Mouse (Mus musculus): ENCODE measurements at regions not wholly inside any gene's neighbourhood (a gene's known extent, or its start where the extent isn't known, plus 50 kb on each side); places are given as distances from the start of the nearest gene placed in this dataset.

DNA sequence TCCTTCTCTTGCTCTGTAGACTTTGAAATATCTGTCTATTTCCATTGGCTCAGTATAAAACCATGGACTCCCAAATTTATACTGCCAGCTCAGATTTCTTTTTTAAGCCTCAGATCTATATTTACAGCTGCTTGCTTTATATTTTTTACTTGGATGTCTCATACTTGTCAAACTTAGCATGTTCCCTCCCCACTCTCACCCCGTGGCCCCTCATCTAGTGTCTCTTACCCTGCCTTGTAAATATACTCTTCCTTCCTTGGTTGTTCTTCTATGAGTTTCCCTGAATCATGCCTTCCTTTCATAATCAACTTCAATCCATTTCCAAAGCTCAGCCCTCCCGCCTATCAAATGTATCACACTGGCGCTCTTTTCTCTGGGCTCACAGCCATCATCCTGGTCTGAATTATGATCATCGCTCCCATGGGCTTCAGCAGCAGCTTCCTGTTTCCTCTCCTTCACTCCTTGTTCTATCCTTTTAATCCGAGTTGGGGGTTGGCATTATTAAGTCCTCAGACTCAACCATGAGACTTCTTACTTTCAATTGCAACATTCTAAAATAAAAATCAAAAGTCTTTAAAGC lies 177.0 kb upstream of the Cnr1 start:
- H3K9me3 ChIP-seq (ENCODE audit: control insufficient read depth, low read length), result no peaks in the 10 kb centered on the region
- no peaks in the 10 kb centered on the region for H3K27me3 ChIP-seq (replicated peaks; ENCODE audit: control insufficient read depth, insufficient read depth, low read length)
- ATAC-seq (ENCODE audit: low read depth), result no peak
- no peak overlapping the region for H3K4me3 ChIP-seq (ENCODE audit: low read depth, low read length)
- no peaks in the 10 kb centered on the region for H3K36me3 ChIP-seq (ENCODE audit: control insufficient read depth, insufficient read depth, low read length)
- H3K9ac ChIP-seq (ENCODE audit: low read depth, low read length), result no peak overlapping the region
- no peaks in the 10 kb centered on the region for H3K4me1 ChIP-seq (ENCODE audit: control insufficient read depth, insufficient read depth, low read length)
- H3K4me2 ChIP-seq (ENCODE audit: low read depth, low read length), result no peak overlapping the region
- peak; percentile 68 for DNase-seq (ENCODE audit: low spot score)
- WGBS, result 62% methylated on average over 5 of the region's 5 CpGs
- no peak overlapping the region for H3K27ac ChIP-seq (replicated peaks; ENCODE audit: low read depth, low read length)

DNA sequence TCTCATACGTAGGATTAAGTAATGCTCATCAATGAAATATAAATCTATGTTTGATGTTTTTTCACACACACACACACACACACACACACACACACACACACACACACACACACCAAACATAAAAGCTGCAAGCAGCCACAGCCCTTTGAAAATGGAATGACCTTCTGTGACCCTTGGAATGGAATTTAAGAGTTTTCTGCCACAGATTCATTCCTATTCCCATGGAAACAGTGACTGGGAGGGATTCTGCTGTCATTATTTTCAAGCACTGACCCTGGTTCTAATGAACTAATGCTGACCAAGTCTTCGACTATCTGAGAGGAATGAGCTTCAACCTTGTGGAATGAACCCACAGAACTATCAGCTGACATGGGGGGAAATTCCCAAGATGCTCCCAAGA lies 156.7 kb upstream of the Cnr1 start:
- no peaks in the 10 kb centered on the region for H3K36me3 ChIP-seq (ENCODE audit: control insufficient read depth, insufficient read depth, low read length)
- ATAC-seq (ENCODE audit: low read depth) (no peak), DNase-seq (ENCODE audit: low spot score) (no peak)
- no peaks in the 10 kb centered on the region for H3K27me3 ChIP-seq (replicated peaks; ENCODE audit: control insufficient read depth, insufficient read depth, low read length)
- H3K9me3 ChIP-seq (ENCODE audit: control insufficient read depth, low read length), result 0 out of 2 replicates have a peak, but pooled peaks cover 8% of the 10 kb centered on the region
- no peak overlapping the region for H3K4me2 ChIP-seq (ENCODE audit: low read depth, low read length)
- no peaks in the 10 kb centered on the region for H3K4me1 ChIP-seq (ENCODE audit: control insufficient read depth, insufficient read depth, low read length)
- no peak overlapping the region for H3K27ac ChIP-seq (replicated peaks; ENCODE audit: low read depth, low read length)
- 59% methylated on average over 2 of the region's 2 CpGs for WGBS
- no peak overlapping the region for H3K9ac ChIP-seq (ENCODE audit: low read depth, low read length)
- H3K4me3 ChIP-seq (ENCODE audit: low read depth, low read length), result no peak overlapping the region

DNA sequence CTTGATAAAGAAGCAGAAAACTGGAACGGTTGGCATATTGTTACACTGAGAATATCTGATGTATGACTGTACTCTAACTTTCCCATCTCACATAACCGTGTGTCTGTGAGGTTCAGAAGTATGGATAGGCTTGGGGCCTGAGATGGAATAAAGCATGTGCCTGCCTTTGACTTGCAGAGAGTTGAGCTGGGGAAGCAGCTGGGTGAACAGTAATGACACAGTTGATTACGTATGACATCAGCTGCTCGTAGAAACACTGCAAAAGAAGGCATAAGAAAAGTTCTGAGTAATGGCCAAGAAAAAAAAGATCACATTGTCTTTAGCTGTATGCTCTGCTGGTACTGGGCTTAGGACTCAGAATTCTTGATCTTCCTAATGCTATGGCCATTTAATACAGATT lies 138.4 kb upstream of the Cnr1 start:
- no peak overlapping the region for H3K27ac ChIP-seq (replicated peaks; ENCODE audit: low read depth, low read length)

DNA sequence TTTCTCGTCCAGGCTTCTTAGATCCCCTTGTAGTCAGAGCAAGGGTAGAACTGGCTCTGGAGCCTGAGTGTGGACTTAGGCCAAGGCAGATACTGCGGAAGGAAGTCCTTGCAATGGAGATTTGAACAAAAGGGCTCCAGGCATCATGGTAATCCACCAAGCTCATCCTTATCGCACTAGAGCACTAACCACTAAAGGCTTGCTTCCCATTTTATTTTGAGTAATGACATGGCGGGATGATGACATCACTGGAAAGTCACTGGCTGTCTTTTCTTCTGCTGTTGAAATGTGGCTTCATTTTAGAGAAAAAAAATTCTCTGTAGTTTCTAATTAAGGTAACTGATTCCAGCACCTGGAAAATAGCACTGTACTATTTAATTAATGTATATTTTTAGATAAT lies 137.4 kb upstream of the Cnr1 start:
- H3K4me2 ChIP-seq (ENCODE audit: low read depth, low read length), result no peak overlapping the region
- ATAC-seq (ENCODE audit: low read depth) (no peak), DNase-seq (ENCODE audit: low spot score) (no peak)
- H3K9ac ChIP-seq (ENCODE audit: low read depth, low read length), result no peak overlapping the region
- no peaks in the 10 kb centered on the region for H3K9me3 ChIP-seq (ENCODE audit: control insufficient read depth, low read length)
- H3K27me3 ChIP-seq (replicated peaks; ENCODE audit: control insufficient read depth, insufficient read depth, low read length), result no peaks in the 10 kb centered on the region
- 87% methylated on average over 4 of the region's 4 CpGs for WGBS
- H3K4me1 ChIP-seq (ENCODE audit: control insufficient read depth, insufficient read depth, low read length), result no peaks in the 10 kb centered on the region
- no peak overlapping the region for H3K27ac ChIP-seq (replicated peaks; ENCODE audit: low read depth, low read length)
- H3K4me3 ChIP-seq (ENCODE audit: low read depth, low read length), result no peak overlapping the region
- no peaks in the 10 kb centered on the region for H3K36me3 ChIP-seq (ENCODE audit: control insufficient read depth, insufficient read depth, low read length)

More for the DNA sequence above, 138.4 kb upstream of the Cnr1 start:
- Histone ChIP-seq H3K9me3 (ENCODE audit: control insufficient read depth, low read length) (no peaks in the 10 kb centered on the region), H3K4me3 (ENCODE audit: low read depth, low read length) (no peak overlapping the region), H3K4me1 (ENCODE audit: control insufficient read depth, insufficient read depth, low read length) (no peaks in the 10 kb centered on the region), H3K27me3 (replicated peaks; ENCODE audit: control insufficient read depth, insufficient read depth, low read length) (no peaks in the 10 kb centered on the region), H3K36me3 (ENCODE audit: control insufficient read depth, insufficient read depth, low read length) (no peaks in the 10 kb centered on the region), H3K4me2 (ENCODE audit: low read depth, low read length) (no peak overlapping the region), H3K9ac (ENCODE audit: low read depth, low read length) (no peak overlapping the region)
- DNase-seq (ENCODE audit: low spot score) (no peak), ATAC-seq (ENCODE audit: low read depth) (no peak)
- 80% methylated on average over 4 of the region's 4 CpGs for WGBS

DNA sequence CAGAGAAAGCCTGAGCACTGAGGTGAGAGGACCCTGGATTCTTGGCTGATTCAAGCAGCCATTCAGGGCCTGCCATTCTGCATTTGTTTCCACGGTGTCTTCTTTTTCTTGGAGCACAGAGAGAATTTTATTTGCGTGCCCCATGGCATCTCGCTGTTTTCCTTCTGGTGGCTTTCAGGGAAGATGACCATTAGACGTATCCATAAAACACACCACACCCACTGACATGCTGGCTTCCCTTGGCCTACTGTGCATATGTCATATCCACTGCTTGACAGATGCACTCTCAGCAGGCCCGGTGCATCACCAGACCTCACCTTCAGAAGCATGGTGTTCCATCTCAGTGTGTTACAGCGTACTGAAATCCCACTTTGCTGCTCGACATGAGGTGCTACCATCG lies 131.0 kb upstream of the Cnr1 start:
- ATAC-seq (ENCODE audit: low read depth) (no peak), DNase-seq (ENCODE audit: low spot score) (no peak)
- WGBS, result 86% methylated on average over 8 of the region's 8 CpGs
- Histone ChIP-seq H3K9me3 (ENCODE audit: control insufficient read depth, low read length) (no peaks in the 10 kb centered on the region), H3K4me3 (ENCODE audit: low read depth, low read length) (no peak overlapping the region), H3K4me2 (ENCODE audit: low read depth, low read length) (no peak overlapping the region), H3K4me1 (ENCODE audit: control insufficient read depth, insufficient read depth, low read length) (no peaks in the 10 kb centered on the region), H3K27ac (replicated peaks; ENCODE audit: low read depth, low read length) (no peak overlapping the region), H3K36me3 (ENCODE audit: control insufficient read depth, insufficient read depth, low read length) (no peaks in the 10 kb centered on the region), H3K27me3 (replicated peaks; ENCODE audit: control insufficient read depth, insufficient read depth, low read length) (no peaks in the 10 kb centered on the region), H3K9ac (ENCODE audit: low read depth, low read length) (no peak overlapping the region)

DNA sequence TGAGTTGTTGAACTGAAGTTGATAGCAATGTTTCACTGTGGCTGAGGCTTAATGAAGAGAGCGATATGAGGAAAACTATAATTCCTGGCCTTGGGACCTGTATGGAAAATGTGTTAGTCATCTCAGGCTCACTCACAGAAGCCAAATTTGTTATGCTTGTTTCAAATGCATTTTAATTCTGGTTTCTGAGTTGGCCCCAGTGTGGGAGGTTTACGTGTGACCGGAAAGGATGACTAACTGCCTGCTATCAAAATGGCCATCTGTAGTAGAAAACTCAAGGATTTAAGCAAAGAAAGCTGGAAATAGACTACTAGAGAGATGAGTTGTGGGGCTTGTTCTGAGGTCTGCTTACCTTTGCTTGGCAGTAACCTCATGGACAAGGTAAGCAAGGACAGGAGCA lies 128.9 kb upstream of the Cnr1 start:
- no peak for DNase-seq (ENCODE audit: low spot score)
- ATAC-seq (ENCODE audit: low read depth), result no peak
- H3K4me1 ChIP-seq (ENCODE audit: control insufficient read depth, insufficient read depth, low read length), result no peaks in the 10 kb centered on the region
- H3K9ac ChIP-seq (ENCODE audit: low read depth, low read length), result no peak overlapping the region
- no peaks in the 10 kb centered on the region for H3K27me3 ChIP-seq (replicated peaks; ENCODE audit: control insufficient read depth, insufficient read depth, low read length)
- H3K4me2 ChIP-seq (ENCODE audit: low read depth, low read length), result no peak overlapping the region
- no peaks in the 10 kb centered on the region for H3K9me3 ChIP-seq (ENCODE audit: control insufficient read depth, low read length)
- H3K4me3 ChIP-seq (ENCODE audit: low read depth, low read length), result no peak overlapping the region
- 94% methylated on average over 3 of the region's 3 CpGs for WGBS
- no peak overlapping the region for H3K27ac ChIP-seq (replicated peaks; ENCODE audit: low read depth, low read length)
- no peaks in the 10 kb centered on the region for H3K36me3 ChIP-seq (ENCODE audit: control insufficient read depth, insufficient read depth, low read length)

DNA sequence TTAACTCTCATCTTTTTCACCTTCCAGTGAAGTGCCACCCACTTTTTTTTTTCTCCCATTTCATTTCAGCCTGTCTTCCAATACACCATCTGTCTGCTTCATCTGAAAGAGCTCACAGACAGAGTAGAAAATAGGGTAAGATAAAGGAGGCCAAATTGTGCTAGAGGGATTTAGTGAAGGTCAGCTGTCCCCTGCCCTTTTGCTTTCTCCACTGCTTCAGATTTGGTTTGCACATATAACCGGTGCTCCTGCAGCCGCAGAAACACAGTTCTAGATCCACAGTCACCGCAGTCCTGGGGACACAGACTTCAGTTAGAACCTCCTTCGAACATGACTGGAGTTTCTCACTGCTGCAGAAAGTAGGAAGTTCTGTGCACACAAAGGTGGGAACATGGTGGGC lies 126.4 kb upstream of the Cnr1 start:
- Histone ChIP-seq H3K9ac (ENCODE audit: low read depth, low read length) (no peak overlapping the region), H3K4me2 (ENCODE audit: low read depth, low read length) (no peak overlapping the region), H3K4me1 (ENCODE audit: control insufficient read depth, insufficient read depth, low read length) (no peaks in the 10 kb centered on the region), H3K27me3 (replicated peaks; ENCODE audit: control insufficient read depth, insufficient read depth, low read length) (no peaks in the 10 kb centered on the region), H3K27ac (replicated peaks; ENCODE audit: low read depth, low read length) (no peak overlapping the region), H3K4me3 (ENCODE audit: low read depth, low read length) (no peak overlapping the region), H3K9me3 (ENCODE audit: control insufficient read depth, low read length) (no peaks in the 10 kb centered on the region), H3K36me3 (ENCODE audit: control insufficient read depth, insufficient read depth, low read length) (no peaks in the 10 kb centered on the region)
- ATAC-seq (ENCODE audit: low read depth) (no peak), DNase-seq (ENCODE audit: low spot score) (no peak)
- WGBS, result 91% methylated on average over 4 of the region's 4 CpGs

DNA sequence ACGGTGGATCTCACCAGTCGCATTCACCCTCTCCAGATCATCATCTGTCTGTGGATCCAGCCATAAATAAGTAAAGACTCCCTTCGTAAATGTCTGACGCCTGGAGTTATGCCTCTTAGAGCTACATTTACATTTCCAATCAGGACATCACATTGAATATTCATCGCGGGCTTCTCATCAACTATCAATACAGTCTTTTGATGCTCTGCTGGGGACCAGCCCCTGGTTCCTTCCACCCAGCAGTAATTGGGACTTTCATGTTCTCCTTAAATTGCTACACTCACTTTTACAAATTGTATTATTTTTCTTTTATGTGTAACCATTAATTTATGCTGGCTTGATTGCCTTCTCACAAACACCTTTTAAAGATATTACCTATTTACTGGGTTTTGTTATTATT lies 125.7 kb upstream of the Cnr1 start:
- WGBS, result 87% methylated on average over 6 of the region's 6 CpGs
- Histone ChIP-seq H3K4me1 (ENCODE audit: control insufficient read depth, insufficient read depth, low read length) (no peaks in the 10 kb centered on the region), H3K4me2 (ENCODE audit: low read depth, low read length) (no peak overlapping the region), H3K27ac (replicated peaks; ENCODE audit: low read depth, low read length) (no peak overlapping the region), H3K9ac (ENCODE audit: low read depth, low read length) (no peak overlapping the region), H3K36me3 (ENCODE audit: control insufficient read depth, insufficient read depth, low read length) (no peaks in the 10 kb centered on the region), H3K9me3 (ENCODE audit: control insufficient read depth, low read length) (no peaks in the 10 kb centered on the region), H3K27me3 (replicated peaks; ENCODE audit: control insufficient read depth, insufficient read depth, low read length) (no peaks in the 10 kb centered on the region), H3K4me3 (ENCODE audit: low read depth, low read length) (no peak overlapping the region)
- ATAC-seq (ENCODE audit: low read depth) (no peak), DNase-seq (ENCODE audit: low spot score) (no peak)

DNA sequence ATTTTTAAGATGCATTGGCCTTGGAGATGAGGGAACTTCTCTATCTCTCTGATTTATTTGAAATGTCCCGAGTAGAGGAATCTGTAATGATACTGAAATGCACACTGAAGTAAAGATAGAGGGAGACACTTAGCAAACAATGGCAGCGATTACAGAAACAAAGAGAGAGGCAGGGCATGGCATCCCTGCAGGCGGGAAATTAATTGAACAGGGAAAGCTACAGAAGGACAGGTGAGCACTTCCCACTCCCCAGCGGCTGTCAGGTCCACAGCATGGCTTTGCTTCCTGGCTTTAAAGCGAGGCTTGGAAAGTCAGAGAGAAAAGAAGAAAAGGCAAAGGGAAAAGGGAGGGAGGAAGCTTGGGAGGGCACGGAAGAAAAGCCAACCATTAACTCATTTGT lies 125.3 kb upstream of the Cnr1 start:
- no peak overlapping the region for H3K4me2 ChIP-seq (ENCODE audit: low read depth, low read length)
- H3K27ac ChIP-seq (replicated peaks; ENCODE audit: low read depth, low read length), result no peak overlapping the region
- no peaks in the 10 kb centered on the region for H3K9me3 ChIP-seq (ENCODE audit: control insufficient read depth, low read length)
- H3K27me3 ChIP-seq (replicated peaks; ENCODE audit: control insufficient read depth, insufficient read depth, low read length), result no peaks in the 10 kb centered on the region
- DNase-seq (ENCODE audit: low spot score), result no peak
- H3K4me1 ChIP-seq (ENCODE audit: control insufficient read depth, insufficient read depth, low read length), result no peaks in the 10 kb centered on the region
- no peak for ATAC-seq (ENCODE audit: low read depth)
- no peaks in the 10 kb centered on the region for H3K36me3 ChIP-seq (ENCODE audit: control insufficient read depth, insufficient read depth, low read length)
- 42% methylated on average over 6 of the region's 6 CpGs for WGBS
- H3K9ac ChIP-seq (ENCODE audit: low read depth, low read length), result no peak overlapping the region
- H3K4me3 ChIP-seq (ENCODE audit: low read depth, low read length), result no peak overlapping the region
